Mouse (Mus musculus) lung, embryonic 14.5 days (tissue): ENCODE measurements around the gene Nt5c2. TPM values are rescaled to one million over a fixed set of nuclear protein-coding genes. Genes with fewer than 3 reads are reported as not detected.

Source experiments
- ATAC-seq: fragments of 200-750 bp; cut with Nextera tagmentation; 2 replicates; pipeline ENCODE4 v1.8.0; 2017; ENCODE audit warnings: mild to moderate bottlenecking, moderate TSS enrichment, moderate library complexity; ENCODE audit not compliant: insufficient read depth
- DNase-seq: peaks from one replicate; pipeline ENCODE4 v3.0.0-alpha.2; 2015
- H3K27ac ChIP-seq: fragments of 300-500 bp; sonication (generic); 2 replicates; pipeline ENCODE4 v1.5.1; 2014; ENCODE audit warnings: low read depth, mild to moderate bottlenecking, moderate library complexity
- H3K27me3 ChIP-seq: fragments of 300-500 bp; sonication (generic); 2 replicates; pipeline ENCODE4 v1.6.1; 2014; ENCODE audit warnings: low read length, control low read depth; ENCODE audit not compliant: insufficient read depth
- H3K36me3 ChIP-seq: fragments of 300-500 bp; sonication (generic); 2 replicates; pipeline ENCODE4 v1.6.1; 2014; ENCODE audit warnings: control low read depth; ENCODE audit not compliant: insufficient read depth
- H3K4me1 ChIP-seq: fragments of 300-500 bp; sonication (generic); 2 replicates; pipeline ENCODE4 v1.6.1; 2014; ENCODE audit warnings: antibody characterized with exemption, control low read depth; ENCODE audit not compliant: insufficient read depth
- H3K4me2 ChIP-seq: fragments of 300-500 bp; sonication (generic); 2 replicates; pipeline ENCODE4 v1.6.1; 2014; ENCODE audit warnings: mild to moderate bottlenecking
- H3K4me3 ChIP-seq: fragments of 300-500 bp; sonication (generic); 2 replicates; pipeline ENCODE4 v1.5.1; 2014; ENCODE audit warnings: low read depth, low read length
- H3K9ac ChIP-seq: fragments of 300-500 bp; sonication (generic); 2 replicates; pipeline ENCODE4 v1.6.1; 2014
- H3K9me3 ChIP-seq: fragments of 300-500 bp; sonication (generic); 2 replicates; pipeline ENCODE4 v1.6.1; 2016; ENCODE audit warnings: low read depth, low read length, control low read depth
- CTCF ChIP-seq: IDR thresholded peaks from 2 replicates; pipeline ENCODE4 v1.5.1; 2016; ENCODE audit warnings: antibody characterized with exemption, low read depth
- WGBS: fragments of 180-500 bp; shearing (Covaris S2); extraction: QIAGEN DNeasy Blood & Tissue Kit; methylation state at CpG from one replicate; pipeline ENCODE4 v1.1.7; 2014; 5-methylcytosine and 5-hydroxymethylcytosine counted together
- polyA plus RNA-seq: library from polyadenylated mRNA; unstranded; fragments of >200 nt; fragmentation: Nextera tagmentation; extraction: Ambion mirVana; gene quantifications from 2 replicates; pipeline ENCODE4 v1.2.1, GENCODE M21; 2014

The Nt5c2 gene
- polyA plus RNA-seq, 1 experiment from 2014 or later, result 81.2 TPM

GRCm38 (mm10) chr19:46961652-46962051 is 53.3 kb downstream of the Nt5c2 start:
- no peak for TF ChIP-seq CTCF
- Histone ChIP-seq H3K27me3 (no peaks in the 10 kb centered on the region), H3K4me1 (peaks cover 15% of the 10 kb centered on the region; the same call in 1 of the 2 replicates), H3K9me3 (no peaks in the 10 kb centered on the region), H3K36me3 (no peaks in the 10 kb centered on the region), H3K9ac (peak overlapping the region; percentile 94), H3K4me2 (peak overlapping the region; percentile 71), H3K27ac (peak overlapping the region; percentile 97), H3K4me3 (peak overlapping the region; percentile 79)
- DNase-seq, result peak; percentile 90
- ATAC-seq, result peak; percentile 90
- WGBS, result 0% methylated on average over 31 of the region's 36 CpGs

- H3K27ac ChIP-seq, result peak overlapping the region; percentile 97
- no peak for TF ChIP-seq CTCF
- WGBS, result 5% methylated on average over 22 of the region's 22 CpGs
- no peaks in the 10 kb centered on the region for H3K36me3 ChIP-seq
- DNase-seq, result no peak
- no peaks in the 10 kb centered on the region for H3K9me3 ChIP-seq
- peak overlapping the region; percentile 94 for H3K9ac ChIP-seq
- peak overlapping the region; percentile 71 for H3K4me2 ChIP-seq
- H3K4me3 ChIP-seq, result peak overlapping the region; percentile 79
- no peaks in the 10 kb centered on the region for H3K27me3 ChIP-seq
- peaks cover 15% of the 10 kb centered on the region; the same call in 1 of the 2 replicates for H3K4me1 ChIP-seq
- no peak for ATAC-seq
These were observed 53.8 kb downstream of the Nt5c2 start for GRCm38 (mm10) chr19:46961047-46961651.

GRCm38 (mm10) chr19:46960101-46961046 is 54.6 kb downstream of the Nt5c2 start:
- H3K4me3 ChIP-seq, result peak overlapping the region; percentile 79
- 58% methylated on average over 13 of the region's 13 CpGs for WGBS
- peaks cover 15% of the 10 kb centered on the region; the same call in 1 of the 2 replicates for H3K4me1 ChIP-seq
- peak overlapping the region; percentile 94; the same call in 1 of the 2 replicates for H3K9ac ChIP-seq
- H3K27ac ChIP-seq, result peak overlapping the region; percentile 97; the same call in 1 of the 2 replicates
- ATAC-seq, result no peak
- H3K27me3 ChIP-seq, result no peaks in the 10 kb centered on the region
- TF ChIP-seq CTCF, result no peak
- DNase-seq, result no peak
- no peaks in the 10 kb centered on the region for H3K9me3 ChIP-seq
- H3K4me2 ChIP-seq, result peak overlapping the region; percentile 71
- no peaks in the 10 kb centered on the region for H3K36me3 ChIP-seq

- no peak for ATAC-seq
- peak; percentile 77 for DNase-seq
- Histone ChIP-seq H3K27me3 (no peaks in the 10 kb centered on the region), H3K4me2 (peak overlapping the region; percentile 71), H3K9ac (0 out of 2 replicates have a peak overlapping the region, but pooled peaks have one; percentile 1), H3K9me3 (no peaks in the 10 kb centered on the region), H3K27ac (peak overlapping the region; percentile 30; the same call in 1 of the 2 replicates), H3K4me1 (peaks cover 15% of the 10 kb centered on the region; the same call in 1 of the 2 replicates), H3K4me3 (peak overlapping the region; percentile 79; the same call in 1 of the 2 replicates), H3K36me3 (no peaks in the 10 kb centered on the region)
- WGBS, result 42% methylated on average over 3 of the region's 3 CpGs
- no peak for TF ChIP-seq CTCF
These were observed 55.4 kb downstream of the Nt5c2 start for GRCm38 (mm10) chr19:46959536-46959935.

GRCm38 (mm10) chr19:46958566-46958965 is 56.4 kb downstream of the Nt5c2 start:
- Histone ChIP-seq H3K4me2 (no peak overlapping the region), H3K9ac (no peak overlapping the region), H3K9me3 (no peaks in the 10 kb centered on the region), H3K36me3 (no peaks in the 10 kb centered on the region), H3K27me3 (no peaks in the 10 kb centered on the region), H3K4me1 (peaks cover 15% of the 10 kb centered on the region; the same call in 1 of the 2 replicates), H3K27ac (no peak overlapping the region), H3K4me3 (no peak overlapping the region)
- peak; percentile 57 for DNase-seq
- no peak for ATAC-seq
- TF ChIP-seq CTCF, result no peak
- 39% methylated on average over 3 of the region's 3 CpGs for WGBS

DNA sequence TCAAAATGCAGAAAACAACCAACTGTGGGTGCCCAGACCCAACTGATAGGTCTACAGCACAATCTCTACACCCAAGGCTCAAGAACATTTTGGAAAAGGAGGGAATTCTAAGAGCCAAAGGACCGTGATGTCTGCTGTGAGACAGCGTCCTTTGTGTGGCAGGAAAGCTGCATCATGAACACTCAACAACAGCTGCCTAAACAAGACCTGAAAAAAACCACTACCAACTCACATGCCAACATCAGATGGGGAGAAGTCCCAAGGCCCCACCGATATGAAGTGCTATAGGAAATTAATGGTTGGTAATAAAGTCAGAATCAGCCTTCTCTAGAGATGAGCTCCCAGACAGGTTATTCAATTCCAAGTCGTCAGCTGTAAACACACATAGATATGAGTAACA is 57.0 kb downstream of the Nt5c2 start:
- DNase-seq (no peak), ATAC-seq (no peak)
- Histone ChIP-seq H3K9me3 (no peaks in the 10 kb centered on the region), H3K27ac (no peak overlapping the region), H3K4me2 (no peak overlapping the region), H3K4me1 (peaks cover 15% of the 10 kb centered on the region; the same call in 1 of the 2 replicates), H3K4me3 (no peak overlapping the region), H3K36me3 (no peaks in the 10 kb centered on the region), H3K9ac (no peak overlapping the region), H3K27me3 (no peaks in the 10 kb centered on the region)
- WGBS, result 61% methylated on average over 4 of the region's 4 CpGs
- TF ChIP-seq CTCF, result no peak

DNA sequence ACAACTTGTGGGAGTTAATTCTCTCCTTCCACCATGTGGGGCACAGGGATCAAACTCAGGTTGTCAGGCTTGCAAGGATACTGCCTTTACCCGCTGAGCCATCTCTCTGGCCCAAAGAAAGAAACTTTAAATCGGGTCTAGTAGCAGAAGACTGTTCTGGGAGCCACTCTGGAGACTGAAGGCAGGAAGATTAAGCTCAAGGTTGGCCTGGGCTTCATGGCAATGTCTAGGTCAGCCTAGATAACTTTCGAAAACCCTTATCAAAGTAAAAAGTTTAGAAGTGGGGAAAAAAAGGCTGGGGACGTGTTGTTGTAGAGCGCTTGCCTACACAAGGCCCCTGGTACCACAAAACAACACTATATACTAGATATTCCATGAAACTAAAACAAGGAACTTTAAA is 58.0 kb downstream of the Nt5c2 start:
- H3K4me1 ChIP-seq, result peaks cover 15% of the 10 kb centered on the region; the same call in 1 of the 2 replicates
- TF ChIP-seq CTCF, result no peak
- H3K27ac ChIP-seq, result no peak overlapping the region
- H3K36me3 ChIP-seq, result no peaks in the 10 kb centered on the region
- H3K4me2 ChIP-seq, result no peak overlapping the region
- DNase-seq (no peak), ATAC-seq (no peak)
- H3K9me3 ChIP-seq, result no peaks in the 10 kb centered on the region
- WGBS, result 79% methylated on average over 5 of the region's 5 CpGs
- H3K9ac ChIP-seq, result no peak overlapping the region
- H3K4me3 ChIP-seq, result no peak overlapping the region
- no peaks in the 10 kb centered on the region for H3K27me3 ChIP-seq
